Mouse (Mus musculus) kidney, adult 10 weeks (tissue): ENCODE measurements around the gene Gjd2. TPM values are rescaled to one million over a fixed set of nuclear protein-coding genes. Genes with fewer than 3 reads are reported as not detected.

Experiments used
- polyA plus RNA-seq: library from polyadenylated mRNA; stranded (reverse); fragments of 350-450 nt; fragmentation: Illumina TruSeq; extraction: RNeasy Lipid Tissue Mini Kit (QIAGEN cat#74804); gene quantifications from one replicate; pipeline ENCODE4 v1.2.3, GENCODE M21; 2014; ENCODE audit warnings: low read depth, low replicate concordance

The Gjd2 gene
- not detected for polyA plus RNA-seq

DNA sequence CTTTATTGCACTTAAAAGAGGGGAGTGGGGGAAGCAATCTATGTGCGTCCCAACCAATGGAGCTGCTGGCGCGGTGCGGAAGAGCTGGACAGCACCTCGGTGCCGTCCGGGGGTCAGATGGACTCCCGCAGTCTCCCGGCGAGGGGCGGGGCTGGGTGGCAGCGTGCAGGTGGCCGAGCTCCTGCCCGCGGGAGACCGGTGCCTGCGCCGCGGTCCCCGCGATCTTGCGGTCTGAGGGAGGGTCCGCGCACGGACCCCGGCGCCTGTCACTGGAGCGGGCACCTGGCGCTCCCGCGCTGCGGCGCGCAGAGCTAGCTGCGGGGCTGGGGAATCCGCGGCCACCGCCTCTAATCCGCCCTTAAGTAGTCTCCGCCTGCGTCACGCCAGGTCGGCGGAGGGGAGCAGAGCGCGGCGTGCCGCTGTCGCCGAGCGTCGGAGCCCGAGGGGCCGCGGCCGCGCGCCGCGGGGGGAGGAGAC lies at the start of gene Gjd2:
Gene Gjd2 (minus strand): TSS at position 325 of the 477 bp plus-strand sequence.

DNA sequence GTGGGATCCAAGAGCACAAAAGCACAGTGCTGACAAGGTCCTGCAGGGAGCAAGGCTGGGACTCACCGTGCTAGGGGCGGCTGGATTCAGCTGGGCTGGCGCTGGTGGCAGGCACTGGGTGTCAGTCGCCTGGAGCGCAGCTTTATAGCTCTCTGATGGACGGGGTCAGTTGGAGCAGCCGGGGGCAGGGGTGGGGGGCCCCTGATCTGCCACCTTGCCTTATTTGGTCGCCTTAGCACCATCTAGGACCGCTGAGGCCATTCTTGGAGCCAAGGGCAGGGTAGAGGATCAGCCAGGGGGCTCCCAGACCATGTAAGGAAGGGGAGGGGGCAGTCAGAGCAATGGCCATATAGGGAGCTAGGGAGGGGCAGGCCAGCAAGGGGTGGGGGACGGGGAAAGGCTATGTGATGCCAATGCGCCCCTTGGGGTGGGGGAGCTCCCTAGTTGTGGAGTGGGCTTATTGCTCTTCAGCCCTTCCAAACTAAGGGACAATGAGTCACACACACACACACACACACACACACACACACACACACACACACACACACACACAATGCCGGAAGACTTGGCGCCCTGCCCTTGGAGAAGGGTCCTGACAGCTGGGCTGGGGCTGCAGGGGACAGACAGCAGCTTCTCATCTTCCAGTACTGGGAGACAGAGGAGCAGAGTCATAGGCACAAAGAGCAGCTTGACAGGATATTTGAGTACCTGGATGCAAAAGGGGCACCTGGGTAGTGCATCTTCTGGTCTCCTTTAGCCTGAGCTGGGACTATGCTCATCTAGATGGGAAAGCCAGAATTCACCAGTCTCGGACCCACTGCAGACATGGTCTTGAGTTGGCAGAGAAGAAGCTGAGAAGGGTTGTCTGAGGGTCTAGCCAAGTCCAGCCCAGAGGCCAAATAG lies 39.5 kb upstream of the Gjd2 start, which contains the start of gene Actc1:
Gene Actc1 (minus strand): TSS at position 853 of the 903 bp plus-strand sequence.

Other genes with a start within 250 kb of the Gjd2 start
- gene Scg5, start 184.5 kb downstream of the Gjd2 start, polyA plus RNA-seq, result 33.6 TPM
- 3.4 TPM for gene Arhgap11a, start 165.0 kb downstream of the Gjd2 start, polyA plus RNA-seq
- gene Actc1, start 39.9 kb upstream of the Gjd2 start, polyA plus RNA-seq, result not detected
- gene Aqr, start 173.4 kb upstream of the Gjd2 start, polyA plus RNA-seq, result 32.7 TPM
- 24.6 TPM for gene Zfp770, start 187.8 kb upstream of the Gjd2 start, polyA plus RNA-seq